Mouse (Mus musculus): ENCODE data around the gene Lmo4.

- TF ChIP-seq CTCF (IDR thresholded peaks at IDR 0.05; ENCODE audit: low read depth) (no peak), EP300 (IDR thresholded peaks at IDR 0.05; ENCODE audit: low read depth) (no peak)
Measured at GRCm38 (mm10) chr3:144140816-144141215, 64.2 kb downstream of the Lmo4 start.

Measured in heart, postnatal 0 days (tissue).